Mouse (Mus musculus) bone marrow, adult 2 months (tissue): ENCODE measurements around the gene Trmt61a.

Experiments
- CTCF ChIP-seq: fragments of 200-500 bp; IDR thresholded peaks from 2 replicates; pipeline ENCODE4 v1.5.1; 2011; ENCODE audit warnings: low read length, control low read depth; ENCODE audit not compliant: control insufficient read depth, insufficient read depth
- POLR2A ChIP-seq: fragments of 200-500 bp; IDR thresholded peaks from 2 replicates; pipeline ENCODE4 v1.6.1; 2011; ENCODE audit warnings: low read depth, mild to moderate bottlenecking, control low read depth, low read length, borderline replicate concordance; ENCODE audit not compliant: control insufficient read depth

DNA sequence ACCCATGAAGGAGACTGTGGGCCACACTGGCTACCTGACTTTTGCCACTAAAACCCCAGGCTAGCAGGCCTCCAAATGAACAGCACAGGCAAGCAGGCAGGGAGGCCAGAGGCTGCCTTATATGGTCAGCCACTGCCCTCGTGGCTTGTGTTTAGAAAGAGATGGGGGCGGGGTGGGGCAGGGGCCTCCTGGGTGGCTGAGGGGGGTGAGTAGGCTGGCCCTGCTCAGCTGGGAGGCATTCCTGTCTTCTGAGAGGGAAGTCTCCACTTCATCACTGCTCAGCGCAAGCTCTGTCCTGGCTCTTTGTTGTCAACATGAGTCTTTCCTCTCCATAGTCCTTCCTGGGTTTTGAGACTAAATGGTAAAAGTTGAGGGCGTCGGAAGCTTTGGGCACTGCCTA is 4.9 kb downstream of the Trmt61a start:
- TF ChIP-seq CTCF (no peak), POLR2A (no peak)
